Comparison of ENCODE assay signal across 15 mouse cellular contexts in the genomic region with DNA sequence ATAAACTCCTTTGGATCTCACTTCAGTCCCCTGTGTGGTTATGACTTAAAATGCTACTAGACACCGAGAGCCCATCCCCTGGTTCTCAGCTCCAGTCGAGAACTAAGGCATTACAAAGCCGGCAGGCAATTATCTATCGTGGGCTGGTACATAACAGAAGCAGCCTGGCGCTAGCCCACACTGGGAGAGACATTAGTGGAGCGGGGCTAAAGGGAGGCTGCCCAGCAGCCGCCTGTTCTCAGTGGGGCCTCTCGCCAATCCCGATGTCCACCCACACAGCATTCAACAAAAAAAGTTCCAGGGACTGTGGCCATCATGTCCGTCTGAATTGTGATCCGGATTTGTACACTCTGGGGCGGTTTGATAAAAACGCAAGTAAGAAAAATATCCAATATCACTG.
DNase-seq lines count a peak whose midpoint lies in the region; ATAC-seq lines count a peak whose summit lies in the region.
"Had no signal": no experiment of that assay in that cellular context is flagged by ENCODE, and none has a peak within 500 bp of the region (broad histone marks: within the 10 kb centered on the region; RNA-seq: fewer than 3 reads in every experiment).

No protein-coding gene starts in this region.

- H3K27me3 ChIP-seq in neural tube, embryonic 13.5 days, result no peaks in the 10 kb centered on the region
- H3K27me3 ChIP-seq: embryonic facial prominence, embryonic 13.5 days; liver, embryonic 15.5 days had no signal

- 0 out of 2 replicates have a peak, but pooled peaks cover 8% of the 10 kb centered on the region for H3K4me1 ChIP-seq in neural tube, embryonic 13.5 days (replicated peaks)
- H3K4me1 ChIP-seq: embryonic facial prominence, embryonic 13.5 days; liver, embryonic 15.5 days had no signal

- ATAC-seq in neural tube, embryonic 13.5 days (ENCODE audit: low read depth), result no peak
- ATAC-seq in megakaryocyte-erythroid progenitor cell, adult 5-6 weeks (replicated peaks; ENCODE audit: low FRiP score, low TSS enrichment, poor library complexity, severe bottlenecking), result no peak

- no peak overlapping the region for H3K4me3 ChIP-seq in neural tube, embryonic 13.5 days
- H3K4me3 ChIP-seq: embryonic facial prominence, embryonic 13.5 days; heart, adult 2 months; liver, embryonic 15.5 days; myocyte had no signal

- peak; percentile 3 for DNase-seq in cerebellum, adult 9-11 months
- no peak for DNase-seq in cerebellum, adult 11-12 months
- DNase-seq in neural tube, embryonic 10.5 days (ENCODE audit: extremely low spot score, low spot score), result no peak
- peak; percentile 24 to 44 for DNase-seq in layer of hippocampus, postnatal 10 days (ENCODE audit: low spot score in 2 of 2)
- peak; percentile 65 for DNase-seq in right cerebral cortex, postnatal 25 days
- no peak for DNase-seq in kidney, adult 9 months
- DNase-seq: heart, adult 2 months; heart, postnatal 14 days; kidney, adult 2 months; thymus, postnatal 25 days had no signal

- H3K9ac ChIP-seq in neural tube, embryonic 13.5 days, result no peak overlapping the region
- H3K9ac ChIP-seq: embryonic facial prominence, embryonic 13.5 days; liver, embryonic 15.5 days had no signal

- no peaks in the 10 kb centered on the region for H3K36me3 ChIP-seq in neural tube, embryonic 13.5 days
- H3K36me3 ChIP-seq: embryonic facial prominence, embryonic 13.5 days; liver, embryonic 15.5 days had no signal

- H3K27ac ChIP-seq in neural tube, embryonic 13.5 days (replicated peaks), result peak overlapping the region; percentile 38; the same call in 1 of the 2 replicates
- H3K27ac ChIP-seq: embryonic facial prominence, embryonic 13.5 days; heart, adult 2 months; liver, embryonic 15.5 days had no signal

- no peak overlapping the region for H3K4me2 ChIP-seq in neural tube, embryonic 13.5 days
- H3K4me2 ChIP-seq: embryonic facial prominence, embryonic 13.5 days; liver, embryonic 15.5 days had no signal

- WGBS in neural tube, embryonic 13.5 days, result 65% methylated on average over 13 of the region's 13 CpGs

- no peaks in the 10 kb centered on the region for H3K9me3 ChIP-seq in neural tube, embryonic 13.5 days
- H3K9me3 ChIP-seq: embryonic facial prominence, embryonic 13.5 days had no signal

Comparison
In these comparisons a context has a peak if more than half of its experiments do, and no peak if none do; other contexts are left out.
1. DNase-seq: peak in cerebellum, adult 9-11 months (single experiment), layer of hippocampus, postnatal 10 days (2 of 2) and right cerebral cortex, postnatal 25 days (single experiment); none in cerebellum, adult 11-12 months (single experiment), neural tube, embryonic 10.5 days (single experiment) and kidney, adult 9 months (single experiment).